Mouse (Mus musculus) spleen, adult 18-20 months (tissue): Measurements from ENCODE around the gene Fancm.
"Not testable (repeated sequence)": the region's sequence is repeated elsewhere in the genome, so short reads cannot be mapped to it uniquely, and the experiment has no call there.

ENCODE experiments used
- DNase-seq, 2 experiments: peaks; one replicate each; pipeline ENCODE4 v3.0.0; 2022; ENCODE audit warnings: mixed read lengths in 2 of 2

Fancm gene

GRCm38 (mm10) chr12:65136121-65136520, 60.7 kb downstream of the Fancm start:
- DNase-seq: not testable (repeated sequence)

GRCm38 (mm10) chr12:65172021-65172951, 96.9 kb downstream of the Fancm start, which contains the start of gene Mis18bp1:
Gene Mis18bp1 (minus strand): TSS chr12:65172604.
- DNase-seq: peak; percentile 91 to 95

GRCm38 (mm10) chr12:65172959-65173358, 97.6 kb downstream of the Fancm start:
- peak; percentile 52 to 70 for DNase-seq

- no peak for DNase-seq
Observed at GRCm38 (mm10) chr12:65173736-65174135, 98.3 kb downstream of the Fancm start.
